Mouse (Mus musculus) neural tube, embryonic 13.5 days (tissue): ENCODE results near the gene Raver2. TPM values are rescaled to one million over a fixed set of nuclear protein-coding genes. Genes with fewer than 3 reads are reported as not detected.

Experiments
- ATAC-seq: fragments of 200-750 bp; cut with Nextera tagmentation; 2 replicates; pipeline ENCODE4 v1.8.0; 2017; ENCODE audit warnings: low read depth, mild to moderate bottlenecking, moderate TSS enrichment, moderate library complexity
- H3K27ac ChIP-seq: fragments of 300-500 bp; sonication (generic); replicated peaks from 2 replicates; pipeline ENCODE4 v1.5.1; 2015; ENCODE audit warnings: moderate library complexity, mild to moderate bottlenecking, inconsistent platforms
- H3K27me3 ChIP-seq: fragments of 300-500 bp; sonication (generic); 2 replicates; pipeline ENCODE4 v1.6.1; 2015; ENCODE audit warnings: mild to moderate bottlenecking, inconsistent platforms
- H3K36me3 ChIP-seq: fragments of 300-500 bp; sonication (generic); 2 replicates; pipeline ENCODE4 v1.6.1; 2015; ENCODE audit warnings: mild to moderate bottlenecking, inconsistent platforms
- H3K4me1 ChIP-seq: fragments of 300-500 bp; sonication (generic); replicated peaks from 2 replicates; pipeline ENCODE4 v1.6.1; 2015; ENCODE audit warnings: inconsistent platforms
- H3K4me2 ChIP-seq: fragments of 300-500 bp; sonication (generic); 2 replicates; pipeline ENCODE4 v1.6.1; 2015; ENCODE audit warnings: inconsistent platforms, mild to moderate bottlenecking, moderate library complexity
- H3K4me3 ChIP-seq: fragments of 300-500 bp; sonication (generic); 2 replicates; pipeline ENCODE4 v1.5.1; 2015; ENCODE audit warnings: mild to moderate bottlenecking, inconsistent platforms
- H3K9ac ChIP-seq: fragments of 300-500 bp; sonication (generic); 2 replicates; pipeline ENCODE4 v1.6.1; 2015; ENCODE audit warnings: moderate library complexity, mild to moderate bottlenecking, inconsistent platforms
- H3K9me3 ChIP-seq: fragments of 300-500 bp; sonication (generic); 2 replicates; pipeline ENCODE4 v1.6.1; 2016; ENCODE audit warnings: inconsistent platforms
- WGBS: fragments of 180-500 bp; shearing (Covaris S2); methylation state at CpG from one replicate; pipeline ENCODE4 v1.1.7; 2015; 5-methylcytosine and 5-hydroxymethylcytosine counted together
- polyA plus RNA-seq: library from polyadenylated mRNA; unstranded; fragments of >200 nt; fragmentation: Nextera tagmentation; extraction: Ambion mirVana; gene quantifications from 2 replicates; pipeline ENCODE4 v1.2.1, GENCODE M21; 2015

Gene Raver2
- polyA plus RNA-seq, 1 experiment from 2014 or later: 7.7 TPM

GRCm38 (mm10) chr4:101159191-101159764 lies 90.5 kb downstream of the Raver2 start:
- Histone ChIP-seq H3K36me3 (peaks cover 71% of the 10 kb centered on the region), H3K4me3 (no peak overlapping the region), H3K27me3 (no peaks in the 10 kb centered on the region), H3K4me1 (no peaks in the 10 kb centered on the region), H3K9me3 (no peaks in the 10 kb centered on the region), H3K9ac (no peak overlapping the region), H3K27ac (no peak overlapping the region), H3K4me2 (no peak overlapping the region)
- ATAC-seq: no peak
- WGBS: 69% methylated on average over 12 of the region's 12 CpGs

GRCm38 (mm10) chr4:101160821-101161220 lies 92.0 kb downstream of the Raver2 start:
- 93% methylated on average over 1 of the region's 1 CpGs for WGBS

GRCm38 (mm10) chr4:101164189-101164588 lies 95.4 kb downstream of the Raver2 start:
- Histone ChIP-seq H3K9ac (no peak overlapping the region), H3K9me3 (no peaks in the 10 kb centered on the region), H3K27me3 (no peaks in the 10 kb centered on the region), H3K4me3 (no peak overlapping the region), H3K27ac (no peak overlapping the region), H3K4me2 (no peak overlapping the region), H3K36me3 (peaks cover 38% of the 10 kb centered on the region), H3K4me1 (no peaks in the 10 kb centered on the region)
- WGBS: 92% methylated on average over 2 of the region's 2 CpGs
- ATAC-seq: no peak

More at GRCm38 (mm10) chr4:101160821-101161220, 92.0 kb downstream of the Raver2 start:
- H3K9me3 ChIP-seq: no peaks in the 10 kb centered on the region
- no peak overlapping the region for H3K4me3 ChIP-seq
- no peak overlapping the region for H3K4me2 ChIP-seq
- no peaks in the 10 kb centered on the region for H3K4me1 ChIP-seq
- H3K36me3 ChIP-seq: peaks cover 63% of the 10 kb centered on the region
- H3K27ac ChIP-seq: no peak overlapping the region
- H3K9ac ChIP-seq: no peak overlapping the region
- H3K27me3 ChIP-seq: no peaks in the 10 kb centered on the region
- ATAC-seq: no peak

GRCm38 (mm10) chr4:101164673-101165072 lies 95.9 kb downstream of the Raver2 start:
- no peak overlapping the region for H3K4me2 ChIP-seq
- H3K9ac ChIP-seq: no peak overlapping the region
- no peak overlapping the region for H3K4me3 ChIP-seq
- peaks cover 38% of the 10 kb centered on the region for H3K36me3 ChIP-seq
- H3K27me3 ChIP-seq: no peaks in the 10 kb centered on the region
- 90% methylated on average over 2 of the region's 2 CpGs for WGBS
- H3K9me3 ChIP-seq: no peaks in the 10 kb centered on the region
- no peak for ATAC-seq
- H3K27ac ChIP-seq: no peak overlapping the region
- no peaks in the 10 kb centered on the region for H3K4me1 ChIP-seq

GRCm38 (mm10) chr4:101165776-101166175 lies 97.0 kb downstream of the Raver2 start:
- H3K4me3 ChIP-seq: no peak overlapping the region
- no peaks in the 10 kb centered on the region for H3K27me3 ChIP-seq
- no peak overlapping the region for H3K27ac ChIP-seq
- no peaks in the 10 kb centered on the region for H3K9me3 ChIP-seq
- H3K9ac ChIP-seq: no peak overlapping the region
- no peaks in the 10 kb centered on the region for H3K4me1 ChIP-seq
- H3K36me3 ChIP-seq: peaks cover 47% of the 10 kb centered on the region
- no peak for ATAC-seq
- H3K4me2 ChIP-seq: no peak overlapping the region
- 86% methylated on average over 4 of the region's 4 CpGs for WGBS

- H3K4me2 ChIP-seq: no peak overlapping the region
- no peaks in the 10 kb centered on the region for H3K27me3 ChIP-seq
- no peaks in the 10 kb centered on the region for H3K4me1 ChIP-seq
- ATAC-seq: no peak
- H3K4me3 ChIP-seq: no peak overlapping the region
- H3K9me3 ChIP-seq: no peaks in the 10 kb centered on the region
- 81% methylated on average over 1 of the region's 1 CpGs for WGBS
- H3K9ac ChIP-seq: no peak overlapping the region
- H3K36me3 ChIP-seq: peaks cover 41% of the 10 kb centered on the region
- H3K27ac ChIP-seq: no peak overlapping the region
Measured at GRCm38 (mm10) chr4:101167777-101168176, 99.0 kb downstream of the Raver2 start.

- Histone ChIP-seq H3K4me1 (no peaks in the 10 kb centered on the region), H3K27ac (no peak overlapping the region), H3K4me3 (no peak overlapping the region), H3K4me2 (no peak overlapping the region), H3K9ac (no peak overlapping the region), H3K9me3 (no peaks in the 10 kb centered on the region), H3K36me3 (peaks cover 41% of the 10 kb centered on the region), H3K27me3 (no peaks in the 10 kb centered on the region)
- peak; percentile 52 for ATAC-seq
- 46% methylated on average over 6 of the region's 6 CpGs for WGBS
Measured at GRCm38 (mm10) chr4:101168189-101168778, 99.5 kb downstream of the Raver2 start.

- no peak overlapping the region for H3K4me3 ChIP-seq
- H3K4me2 ChIP-seq: no peak overlapping the region
- no peak overlapping the region for H3K27ac ChIP-seq
- H3K4me1 ChIP-seq: no peaks in the 10 kb centered on the region
- H3K9ac ChIP-seq: no peak overlapping the region
- H3K36me3 ChIP-seq: peaks cover 49% of the 10 kb centered on the region
- 91% methylated on average over 2 of the region's 2 CpGs for WGBS
- no peaks in the 10 kb centered on the region for H3K27me3 ChIP-seq
- ATAC-seq: no peak
- no peaks in the 10 kb centered on the region for H3K9me3 ChIP-seq
Measured at GRCm38 (mm10) chr4:101172738-101173137, 104.0 kb downstream of the Raver2 start.

GRCm38 (mm10) chr4:101174916-101175625 lies 106.3 kb downstream of the Raver2 start:
- ATAC-seq: no peak
- no peaks in the 10 kb centered on the region for H3K9me3 ChIP-seq
- peaks cover 48% of the 10 kb centered on the region for H3K36me3 ChIP-seq
- H3K4me1 ChIP-seq: no peaks in the 10 kb centered on the region
- no peaks in the 10 kb centered on the region for H3K27me3 ChIP-seq
- H3K9ac ChIP-seq: no peak overlapping the region
- H3K4me3 ChIP-seq: no peak overlapping the region
- H3K27ac ChIP-seq: no peak overlapping the region
- WGBS: 81% methylated on average over 10 of the region's 10 CpGs
- no peak overlapping the region for H3K4me2 ChIP-seq

- no peaks in the 10 kb centered on the region for H3K9me3 ChIP-seq
- ATAC-seq: no peak
- H3K4me2 ChIP-seq: no peak overlapping the region
- no peak overlapping the region for H3K9ac ChIP-seq
- no peak overlapping the region for H3K4me3 ChIP-seq
- WGBS: 87% methylated on average over 6 of the region's 6 CpGs
- H3K36me3 ChIP-seq: peaks cover 37% of the 10 kb centered on the region
- no peaks in the 10 kb centered on the region for H3K27me3 ChIP-seq
- H3K27ac ChIP-seq: no peak overlapping the region
- H3K4me1 ChIP-seq: no peaks in the 10 kb centered on the region
Measured at GRCm38 (mm10) chr4:101176123-101176522, 107.3 kb downstream of the Raver2 start.

GRCm38 (mm10) chr4:101177796-101178195 lies 109.0 kb downstream of the Raver2 start:
- Histone ChIP-seq H3K9ac (no peak overlapping the region), H3K27me3 (no peaks in the 10 kb centered on the region), H3K4me3 (no peak overlapping the region), H3K4me1 (no peaks in the 10 kb centered on the region), H3K27ac (no peak overlapping the region), H3K4me2 (no peak overlapping the region), H3K9me3 (no peaks in the 10 kb centered on the region), H3K36me3 (peaks cover 37% of the 10 kb centered on the region)
- ATAC-seq: no peak
- WGBS: 73% methylated on average over 3 of the region's 3 CpGs

GRCm38 (mm10) chr4:101179076-101179475 lies 110.3 kb downstream of the Raver2 start:
- H3K9ac ChIP-seq: no peak overlapping the region
- H3K4me1 ChIP-seq: no peaks in the 10 kb centered on the region
- no peak overlapping the region for H3K4me2 ChIP-seq
- ATAC-seq: no peak
- H3K9me3 ChIP-seq: no peaks in the 10 kb centered on the region
- H3K27ac ChIP-seq: no peak overlapping the region
- WGBS: 57% methylated on average over 5 of the region's 5 CpGs
- H3K36me3 ChIP-seq: peaks cover 32% of the 10 kb centered on the region
- no peaks in the 10 kb centered on the region for H3K27me3 ChIP-seq
- H3K4me3 ChIP-seq: no peak overlapping the region
